Mouse (Mus musculus) erythroid progenitor cell, adult 5-6 weeks (primary cell): Measurements from ENCODE around the gene Gm21750. TPM values are rescaled to one million over a fixed set of nuclear protein-coding genes. Genes with fewer than 3 reads are reported as not detected.
"Not testable (repeated sequence)": the region's sequence is repeated elsewhere in the genome, so short reads cannot be mapped to it uniquely, and the experiment has no call there.

Source experiments
- ATAC-seq: replicated peaks from 2 replicates; pipeline ENCODE4 v1.8.0; 2016; ENCODE audit warnings: moderate number of reproducible peaks, mild to moderate bottlenecking, moderate TSS enrichment, inconsistent platforms; ENCODE audit not compliant: poor library complexity, low FRiP score, severe bottlenecking
- total RNA-seq, 2 experiments: library from RNA; stranded (forward) in 1 of 2; stranded (reverse) in 1 of 2; fragments of 150-400 nt in 1 of 2; fragments of 186-747, 209-891 nt in 1 of 2; gene quantifications; 2 replicates each; pipeline versions ENCODE4 v1.2.3 to v1.2.4; 2015 to 2017; ENCODE audit warnings: low replicate concordance in 2 of 2

Gm21750 gene
- total RNA-seq (2015; ENCODE audit: low replicate concordance) (not detected in 2 replicates), total RNA-seq (2017; ENCODE audit: low replicate concordance) (not detected in 2 replicates)

DNA sequence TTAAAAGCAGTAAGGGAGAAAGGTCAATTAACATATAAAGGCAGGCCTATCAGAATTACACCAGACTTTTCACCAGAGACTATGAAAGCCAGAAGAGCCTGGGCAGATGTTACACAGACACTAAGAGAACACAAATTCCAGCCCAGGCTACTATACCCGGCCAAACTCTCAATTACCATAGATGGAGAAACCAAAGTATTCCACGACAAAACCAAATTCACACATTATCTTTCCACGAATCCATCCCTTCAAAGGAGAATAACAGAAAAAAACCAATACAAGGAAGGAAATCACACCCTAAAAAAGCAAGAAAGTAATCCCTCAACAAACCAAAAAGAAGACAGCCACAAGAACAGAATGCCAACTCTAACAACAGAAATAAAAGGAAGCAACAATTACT lies at the start of gene Gm21750:
TSS of gene Gm21750 (plus strand) at position 301 of the 400 bp plus-strand sequence.
- ATAC-seq = not testable (repeated sequence)

DNA sequence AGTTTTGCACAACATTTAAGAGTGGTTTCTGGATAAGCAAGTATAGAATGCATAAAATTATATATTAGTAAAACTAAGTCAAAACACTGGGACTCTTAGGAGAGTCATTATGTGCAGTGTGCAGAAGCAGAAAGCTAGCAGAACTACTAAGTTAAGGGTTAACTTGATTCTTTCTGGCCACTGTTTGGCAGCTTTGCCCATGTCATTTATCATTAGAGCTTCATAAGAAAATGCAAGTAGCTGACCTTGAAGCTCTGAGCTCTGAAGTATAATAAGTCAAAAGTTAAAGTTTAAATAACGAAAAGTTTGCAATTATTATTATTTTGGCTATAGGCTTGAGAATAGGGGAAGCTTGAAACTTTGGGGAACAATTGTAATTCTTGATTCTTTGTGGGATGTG lies 46.1 kb upstream of the Gm21750 start:
- not testable (repeated sequence) for ATAC-seq

DNA sequence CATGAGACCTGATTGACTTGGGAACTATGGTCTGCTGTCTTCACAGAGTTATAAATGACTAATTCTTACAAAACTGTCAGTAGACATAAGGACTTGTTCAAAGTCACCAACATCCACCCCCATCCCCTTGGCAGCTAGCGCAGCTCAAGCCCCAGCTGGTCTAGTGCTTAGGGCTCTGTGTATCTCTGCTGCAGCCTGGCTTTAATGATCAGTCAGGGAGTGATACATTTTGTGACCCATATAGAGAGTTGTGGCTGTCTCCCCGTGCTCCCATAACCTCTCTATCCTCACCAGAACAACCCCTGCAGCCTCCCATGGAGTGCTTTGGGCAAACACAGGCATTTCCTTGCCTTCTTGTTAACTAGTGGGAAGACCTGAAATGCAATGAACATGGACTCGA lies 40.1 kb upstream of the Gm21750 start:
- ATAC-seq = no peak

DNA sequence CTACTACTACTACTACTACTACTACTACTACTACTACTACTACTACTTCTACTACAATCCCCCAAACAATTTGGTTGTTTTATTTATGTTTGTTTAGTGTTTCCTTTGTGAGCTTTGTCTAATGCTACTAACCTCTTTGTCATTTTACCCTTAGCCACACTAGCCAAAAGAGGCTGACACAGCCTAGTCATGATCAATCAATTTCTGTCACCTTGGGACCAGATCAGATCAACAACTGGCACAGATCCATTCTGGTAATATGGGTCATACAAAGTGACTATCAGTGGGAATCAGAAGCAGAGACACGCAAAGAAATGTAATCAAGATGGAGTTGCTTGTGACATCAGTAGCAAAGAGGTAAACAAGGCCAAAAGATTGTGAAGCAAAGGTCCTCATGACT lies 38.0 kb upstream of the Gm21750 start:
- no peak for ATAC-seq

DNA sequence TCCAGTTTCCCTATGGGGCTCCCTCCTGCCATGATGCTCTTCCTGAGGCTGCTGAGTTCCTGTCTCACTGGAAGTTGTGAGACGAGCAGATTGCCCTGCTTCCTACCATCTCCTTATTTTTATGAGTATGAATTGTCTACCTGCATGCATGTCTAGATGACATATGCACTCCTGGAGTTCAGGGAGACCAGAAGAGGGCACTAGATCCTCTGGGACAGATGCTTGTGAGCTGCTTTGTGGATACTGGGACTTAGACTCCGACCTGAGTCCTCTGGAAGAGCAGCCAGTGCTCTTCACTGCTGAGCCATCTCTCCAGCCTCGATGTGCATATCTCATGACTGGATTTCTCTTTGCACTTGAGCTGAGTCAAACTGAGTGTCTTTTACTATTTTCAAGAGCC lies 35.6 kb upstream of the Gm21750 start:
- ATAC-seq = no peak

DNA sequence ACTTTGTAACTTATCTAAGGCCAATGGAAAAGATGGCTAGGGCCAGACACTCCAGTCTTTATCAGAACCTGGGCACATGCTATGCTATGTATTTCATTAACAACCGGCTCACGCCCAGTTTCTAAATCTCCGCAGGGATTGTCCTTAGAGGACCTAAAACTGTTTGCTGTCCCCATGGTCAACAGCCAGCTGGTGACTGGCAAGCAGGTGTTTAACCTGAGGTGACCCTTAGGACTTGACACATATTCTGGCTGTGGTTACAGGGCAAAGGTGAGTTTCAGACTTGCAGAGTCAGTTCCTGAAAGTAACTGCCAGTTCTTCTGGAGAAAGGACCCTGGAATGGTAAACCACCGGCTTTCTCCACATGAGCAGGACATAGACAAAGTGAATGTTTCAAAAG lies 29.5 kb upstream of the Gm21750 start:
- ATAC-seq = no peak

GRCm38 (mm10) chr14:73632648-73633263 lies 28.3 kb upstream of the Gm21750 start:
- ATAC-seq = no peak

DNA sequence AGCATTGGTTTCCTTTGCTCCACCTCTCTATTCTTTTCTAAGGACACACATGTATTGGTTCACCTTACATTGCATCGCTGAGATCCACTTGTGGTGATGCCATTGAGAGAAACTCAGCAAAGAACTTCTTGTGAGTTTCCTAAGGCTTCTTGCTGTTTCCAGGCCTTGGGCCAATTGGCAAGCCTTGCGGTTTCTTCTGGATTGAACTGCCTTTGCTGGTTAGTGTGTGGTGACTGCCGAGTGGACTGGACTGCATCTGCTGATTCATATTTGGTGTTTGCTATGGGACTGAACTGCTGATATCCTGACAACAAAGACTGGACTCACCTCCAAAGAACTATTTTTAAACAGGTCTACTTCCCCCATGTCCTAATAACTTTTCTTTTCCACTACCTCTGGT lies 26.7 kb upstream of the Gm21750 start:
- ATAC-seq = no peak

DNA sequence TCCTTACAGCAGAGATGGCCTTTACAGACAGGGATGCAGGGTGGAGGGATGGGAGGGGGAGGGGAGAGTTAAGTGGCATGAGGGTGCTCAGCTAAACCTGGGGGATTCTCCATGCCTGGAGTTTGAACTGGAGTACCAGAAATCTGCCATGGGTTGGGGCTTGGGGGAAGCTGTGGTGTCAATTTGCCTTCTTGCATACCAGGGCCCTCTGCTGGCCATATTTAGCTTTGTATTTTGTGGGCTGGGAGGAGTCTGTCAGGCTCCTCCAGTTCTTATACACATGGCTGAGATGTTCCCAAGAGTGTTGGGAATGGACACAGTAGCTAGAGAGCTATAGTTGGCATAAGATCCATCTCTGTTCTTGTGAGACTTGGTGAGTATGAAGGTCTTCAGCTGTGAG lies 23.6 kb upstream of the Gm21750 start:
- no peak for ATAC-seq

- no peak for ATAC-seq
Measured at GRCm38 (mm10) chr14:73650179-73650578, 10.8 kb upstream of the Gm21750 start.

DNA sequence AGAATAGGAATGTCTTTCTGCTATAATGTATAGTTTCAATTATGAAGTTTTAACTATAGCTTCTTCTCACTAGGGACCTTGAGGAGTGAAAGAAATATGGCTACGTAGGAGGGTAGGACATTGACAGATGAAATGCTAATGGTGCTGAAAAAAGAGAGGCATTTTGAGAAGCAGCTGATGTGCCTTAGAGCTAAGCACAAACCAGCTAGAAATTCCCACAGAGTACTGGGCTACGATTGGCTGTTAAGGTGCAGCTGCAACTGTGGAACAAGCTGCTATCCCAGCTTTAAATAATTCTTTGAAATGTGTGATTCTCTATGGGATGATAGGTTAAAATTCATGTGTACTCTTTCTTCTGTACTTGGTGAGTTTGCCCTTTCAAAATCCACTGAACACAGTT lies 9.1 kb downstream of the Gm21750 start:
- no peak for ATAC-seq

GRCm38 (mm10) chr14:73687726-73688125 lies 26.7 kb downstream of the Gm21750 start:
- ATAC-seq = no peak

GRCm38 (mm10) chr14:73688427-73688826 lies 27.4 kb downstream of the Gm21750 start:
- no peak for ATAC-seq

- ATAC-seq = no peak
Measured at GRCm38 (mm10) chr14:73700256-73700655, 39.2 kb downstream of the Gm21750 start.

- no peak for ATAC-seq
Measured at GRCm38 (mm10) chr14:73709412-73710110, 48.5 kb downstream of the Gm21750 start.

Other genes starting within 250 kb of the Gm21750 start
- 15.5 and 20.1 TPM in 2 replicates for gene Med4, start 151.2 kb upstream of the Gm21750 start, total RNA-seq (2015; ENCODE audit: low replicate concordance)
- 15.4 and 21.8 TPM in 2 replicates for gene Med4, start 151.2 kb upstream of the Gm21750 start, total RNA-seq (2017; ENCODE audit: low replicate concordance)
- 18.4 and 31.0 TPM in 2 replicates for gene Sucla2, start 135.9 kb upstream of the Gm21750 start, total RNA-seq (2015; ENCODE audit: low replicate concordance)
- gene Sucla2, start 135.9 kb upstream of the Gm21750 start, total RNA-seq (2017; ENCODE audit: low replicate concordance) = 23.3 and 35.9 TPM in 2 replicates
- 2.5 and 4.3 TPM in 2 replicates for gene Nudt15, start 113.0 kb upstream of the Gm21750 start, total RNA-seq (2015; ENCODE audit: low replicate concordance)
- 1.5 and 3.0 TPM in 2 replicates for gene Nudt15, start 113.0 kb upstream of the Gm21750 start, total RNA-seq (2017; ENCODE audit: low replicate concordance)